Mouse (Mus musculus): Measurements from ENCODE around the gene Rbck1.

Rbck1 gene

DNA sequence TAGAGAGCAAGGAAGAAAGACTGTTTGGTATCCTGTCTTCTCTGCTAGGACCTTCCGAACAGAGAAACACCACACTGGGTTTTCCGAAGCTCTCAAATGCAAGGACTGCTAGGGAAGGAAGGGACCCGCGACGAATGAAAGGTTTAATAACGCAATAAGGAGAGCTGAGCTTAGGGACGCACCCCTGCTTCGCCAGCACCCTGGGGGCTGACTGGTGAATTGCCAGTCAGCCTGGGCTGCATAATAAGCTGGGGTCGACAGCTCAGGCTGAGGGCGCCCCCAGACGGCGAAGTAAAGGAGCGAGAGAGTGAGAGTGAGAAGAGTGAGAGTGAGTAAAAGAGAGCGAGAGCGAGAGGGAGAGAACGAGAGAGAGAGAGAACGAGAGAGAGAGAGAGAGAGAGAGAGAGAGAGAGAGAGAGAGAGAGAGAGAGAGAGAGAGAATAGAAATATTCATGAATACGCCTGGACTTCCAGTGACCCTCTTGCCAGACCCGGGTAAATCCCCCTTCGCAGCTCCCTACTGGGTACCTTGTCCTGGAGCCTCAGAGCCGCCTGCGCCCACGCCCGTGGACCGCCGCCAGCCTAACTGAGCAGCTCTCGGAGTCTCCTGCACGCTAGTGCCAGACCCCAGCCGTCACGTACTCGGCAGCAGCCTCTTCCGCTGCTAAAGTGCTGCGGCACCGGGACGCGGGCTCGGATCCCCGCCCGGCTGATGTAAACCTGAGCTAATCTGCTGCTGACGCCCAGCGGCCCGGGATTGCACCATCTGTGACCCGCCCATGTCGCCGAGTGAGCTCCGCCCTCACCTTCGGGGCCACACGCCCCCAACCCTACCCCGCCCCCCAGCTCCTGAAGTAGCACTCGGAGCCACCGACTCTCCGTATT, 11.1 kb upstream of the Rbck1 start, which contains the start of gene Trib3:
Gene Trib3, minus strand, starts transcription at position 704 of the 885 bp plus-strand sequence.
- DNase-seq = peak; percentile 89

DNA sequence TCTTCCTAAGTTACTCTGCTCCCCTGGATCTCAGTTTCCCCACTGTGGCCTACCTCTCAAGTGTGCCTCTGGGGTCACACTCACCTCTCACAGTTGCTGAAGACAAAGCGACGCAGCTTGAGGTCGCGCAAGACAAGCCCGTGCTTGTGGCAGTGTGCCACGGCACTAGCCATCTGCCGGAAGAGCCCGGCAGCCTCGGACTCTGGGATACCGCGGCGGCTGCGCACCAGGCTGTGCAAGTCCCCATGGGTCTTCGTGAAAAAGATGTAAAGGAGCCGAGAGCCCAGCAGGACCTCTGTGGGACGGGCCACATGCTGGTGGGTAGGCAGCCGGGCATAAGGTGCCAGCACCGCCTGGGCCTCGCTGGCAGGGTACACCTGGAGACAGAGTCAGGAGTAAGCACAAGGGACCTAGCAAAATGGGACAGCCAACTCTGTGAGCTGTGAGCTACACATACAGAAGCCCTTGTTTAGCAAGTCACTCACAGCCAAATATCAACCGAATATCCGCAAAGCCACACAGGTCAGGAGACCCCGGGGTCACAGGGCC, 7.3 kb upstream of the Rbck1 start:
- DNase-seq = no peak

GRCm38 (mm10) chr2:152338319-152338718, 5.9 kb upstream of the Rbck1 start:
- DNase-seq = no peak

DNA sequence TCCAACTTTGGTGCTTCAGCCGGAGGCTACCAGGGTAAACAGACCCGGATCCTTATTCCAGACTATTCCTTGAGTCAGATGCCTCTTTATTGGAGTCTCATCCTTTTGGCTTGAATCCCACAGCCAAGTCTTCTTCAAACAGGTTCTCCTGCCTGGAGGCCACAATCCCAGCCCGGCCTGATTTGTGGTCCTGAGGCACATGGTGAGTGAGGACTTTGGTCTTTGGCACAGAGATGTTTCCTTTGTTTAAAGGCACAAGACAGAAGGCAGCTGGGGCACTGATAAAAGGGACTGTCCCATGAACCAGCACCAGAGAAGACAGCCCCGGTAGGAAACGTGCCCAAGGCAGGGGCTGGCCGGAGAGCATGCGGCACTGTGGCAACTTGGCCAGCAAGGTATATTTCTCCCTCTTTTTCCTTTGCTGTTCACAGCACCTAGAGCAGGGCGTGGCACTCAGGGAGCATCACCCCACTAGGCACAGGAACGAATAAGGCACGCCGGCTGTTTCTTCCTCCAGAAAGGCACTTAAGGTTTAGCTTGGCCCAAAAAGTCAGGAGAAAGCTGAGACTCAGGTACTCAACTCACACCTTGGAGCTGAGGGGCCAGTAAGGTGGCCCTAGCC, 5.2 kb upstream of the Rbck1 start:
- DNase-seq = no peak

GRCm38 (mm10) chr2:152336856-152337255, 4.4 kb upstream of the Rbck1 start:
- no peak for DNase-seq

DNA sequence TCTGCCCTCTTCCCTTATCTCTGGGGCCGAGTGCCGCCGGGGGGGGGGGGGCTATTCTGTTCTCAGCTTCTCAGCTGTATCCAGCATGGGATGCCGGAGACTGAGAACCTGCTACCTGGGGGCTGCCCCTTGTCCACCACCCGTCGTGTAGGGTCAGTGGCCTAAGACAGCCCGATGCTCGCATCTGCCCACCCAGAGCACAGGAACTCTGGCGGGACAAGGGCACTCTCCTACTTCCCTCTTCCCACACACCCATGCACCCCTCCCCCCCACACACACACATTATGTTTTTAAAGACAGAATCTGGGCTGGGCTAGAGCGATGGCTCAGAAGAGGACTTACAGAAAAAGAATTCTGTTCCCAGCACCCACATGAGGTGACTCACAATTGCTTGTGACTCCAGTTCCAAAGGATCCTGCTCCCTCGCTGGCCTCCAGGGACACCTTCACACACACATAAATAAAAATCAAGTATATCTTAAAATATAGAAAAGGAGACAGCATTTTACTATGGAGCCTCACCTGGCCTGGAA, 2.9 kb upstream of the Rbck1 start:
- DNase-seq = no peak

DNA sequence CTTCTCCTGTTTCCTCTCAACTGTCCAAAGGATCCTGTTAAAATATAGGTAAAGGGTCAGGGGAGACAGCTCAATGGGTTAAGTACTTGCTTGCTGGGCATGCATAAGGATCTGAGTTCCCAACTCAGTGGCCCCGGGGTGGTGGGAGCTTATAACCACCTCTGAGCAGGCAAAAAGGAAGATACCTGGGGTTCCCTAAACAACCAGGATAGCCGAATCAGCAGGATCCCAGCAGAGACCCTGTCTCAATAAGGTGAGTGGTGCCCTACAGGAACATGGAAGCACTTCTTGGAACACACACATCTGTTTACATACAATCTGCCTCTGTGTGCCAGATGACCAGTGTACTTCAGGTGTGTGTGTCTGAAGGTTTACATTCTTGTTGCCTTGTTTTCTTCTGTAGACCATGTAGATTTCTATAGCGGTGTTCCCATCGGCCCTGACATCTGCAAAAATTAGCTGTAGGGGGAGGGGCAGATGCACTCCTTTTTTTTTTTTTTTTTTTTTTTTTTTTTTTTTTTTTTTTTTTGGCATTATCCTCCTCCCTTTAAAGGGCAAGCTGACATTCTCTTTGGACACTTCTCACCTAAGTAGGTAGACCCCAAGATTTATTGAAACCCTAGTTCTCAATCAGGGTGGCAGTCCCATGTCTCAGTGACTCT, 1.0 kb upstream of the Rbck1 start:
- DNase-seq = no peak

DNA sequence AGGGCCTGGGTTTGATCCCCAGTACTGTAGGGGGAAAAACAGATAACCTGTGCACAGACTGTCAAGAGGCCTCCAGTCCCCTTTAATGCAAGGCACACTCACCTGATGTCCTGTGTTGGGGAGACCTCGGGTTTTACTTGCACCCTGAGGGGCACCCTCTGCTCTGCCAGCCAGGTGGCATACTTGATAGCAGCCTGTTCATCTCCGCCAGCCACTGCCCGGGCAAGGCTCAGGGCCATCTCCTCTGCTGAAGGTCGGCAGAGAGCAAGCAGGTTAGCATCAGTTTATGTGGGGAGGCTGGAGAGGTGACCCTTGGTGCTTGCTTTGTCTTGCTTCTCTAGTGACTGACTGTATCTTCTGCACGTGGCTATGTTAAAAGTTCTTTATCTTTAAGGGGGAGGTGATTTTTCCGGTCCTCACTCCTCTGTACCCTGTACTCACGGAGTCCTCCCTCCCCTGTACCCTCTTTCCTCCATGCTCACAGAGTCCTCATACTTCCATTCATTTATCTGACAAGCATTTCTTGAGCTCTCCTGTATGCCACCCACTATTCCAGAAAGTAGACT, 1.5 kb downstream of the Rbck1 start:
- DNase-seq = no peak

- no peak for DNase-seq
These were observed 4.5 kb downstream of the Rbck1 start for GRCm38 (mm10) chr2:152327980-152328379.

GRCm38 (mm10) chr2:152326654-152327053, 5.8 kb downstream of the Rbck1 start:
- no peak for DNase-seq

DNA sequence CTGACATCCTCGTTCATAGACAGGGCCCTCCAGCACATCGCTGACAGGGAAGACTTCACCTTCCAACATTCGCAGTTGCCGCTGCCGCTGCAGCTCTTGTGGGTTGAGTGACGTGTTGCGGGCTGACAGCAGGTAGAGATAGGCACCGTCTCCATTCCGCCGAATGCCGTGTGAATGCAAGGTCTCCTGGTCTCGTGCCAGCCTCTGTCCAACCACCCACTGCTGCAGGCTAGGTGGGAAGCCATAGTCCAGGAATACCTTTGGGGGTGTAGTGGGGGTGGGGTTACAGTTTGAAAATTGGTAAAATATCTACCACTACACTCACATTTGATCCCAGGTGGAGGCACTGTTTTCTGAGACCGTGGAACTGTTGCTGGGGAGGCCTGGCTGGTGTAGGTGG, 6.3 kb downstream of the Rbck1 start:
- DNase-seq = no peak

DNA sequence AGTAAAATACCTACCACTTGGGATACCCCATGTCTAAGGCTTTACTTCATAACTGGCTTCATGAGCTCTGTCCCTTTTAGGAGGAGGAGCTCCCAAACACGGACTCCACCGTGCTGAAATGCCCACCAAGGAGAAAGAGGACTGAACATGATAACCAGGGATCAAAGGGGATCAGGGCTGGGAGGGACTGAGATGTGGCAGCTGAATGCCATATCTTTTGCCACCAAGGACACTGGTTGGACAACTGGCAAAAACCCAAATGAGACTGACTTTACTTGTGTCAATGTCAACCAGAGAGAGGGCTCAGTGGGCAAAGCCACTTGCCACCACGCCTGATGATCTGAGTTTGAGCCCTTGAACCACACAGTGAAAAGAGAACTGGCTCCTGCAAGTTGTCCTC, 7.6 kb downstream of the Rbck1 start:
- DNase-seq = no peak

DNA sequence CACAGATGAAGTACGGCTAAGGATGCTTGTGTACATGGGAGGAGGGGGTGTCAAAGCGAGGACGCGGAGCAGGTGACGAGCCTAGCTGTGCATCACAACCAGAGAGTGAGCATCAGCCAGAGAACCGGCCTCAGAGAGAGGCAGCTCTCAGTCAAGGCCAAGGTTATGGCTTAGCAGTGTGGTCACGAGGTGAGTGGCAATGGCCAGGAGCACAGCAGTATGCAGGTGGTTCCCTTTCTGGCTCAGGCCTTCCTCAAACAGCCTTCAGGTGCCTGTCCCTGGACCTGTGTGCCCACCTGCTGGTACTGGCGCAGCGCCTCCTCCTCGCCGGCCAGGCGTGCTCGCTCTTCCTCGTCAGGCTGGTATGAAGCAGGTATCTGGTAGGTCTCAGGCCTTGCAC, 8.5 kb downstream of the Rbck1 start:
- DNase-seq = no peak

DNA sequence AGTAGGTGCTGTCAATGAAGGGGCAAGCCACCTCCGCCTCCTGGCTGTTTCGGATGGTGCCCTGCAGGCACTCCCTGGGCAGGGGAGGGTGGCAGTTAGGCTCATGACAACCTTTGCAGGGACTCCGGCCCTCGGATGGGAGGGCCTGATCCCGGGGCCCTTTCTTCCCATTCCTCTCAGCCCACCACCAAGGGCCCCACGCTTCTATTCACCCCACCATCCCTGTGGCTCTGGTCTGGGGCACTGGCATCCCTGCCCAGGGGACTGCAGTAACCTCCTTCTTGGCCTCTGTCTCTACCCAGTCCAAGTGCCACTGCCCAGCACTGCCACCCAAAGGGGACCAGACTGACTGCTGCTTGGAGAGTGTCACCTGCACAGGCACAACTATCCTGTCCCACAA, 10.3 kb downstream of the Rbck1 start:
- DNase-seq = no peak

DNA sequence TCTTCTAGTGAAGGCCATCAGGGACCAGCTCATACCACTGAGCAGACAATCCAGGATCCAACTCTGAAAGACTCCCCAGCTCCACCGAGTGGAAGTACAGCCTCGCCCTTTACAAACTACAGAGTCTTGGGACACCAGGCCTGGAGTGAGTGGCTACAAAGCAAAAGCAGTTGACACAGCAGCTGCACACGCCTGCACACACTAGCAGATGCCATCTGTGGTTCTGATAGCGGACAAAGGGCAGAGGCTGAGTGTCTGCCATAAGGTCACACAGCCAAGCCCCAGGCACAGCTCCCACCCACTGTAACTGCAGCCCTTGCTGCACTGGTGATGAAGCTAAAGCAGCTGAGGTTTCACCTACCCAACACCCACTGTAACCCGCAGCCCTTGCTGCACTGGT, 10.9 kb downstream of the Rbck1 start:
- no peak for DNase-seq

DNA sequence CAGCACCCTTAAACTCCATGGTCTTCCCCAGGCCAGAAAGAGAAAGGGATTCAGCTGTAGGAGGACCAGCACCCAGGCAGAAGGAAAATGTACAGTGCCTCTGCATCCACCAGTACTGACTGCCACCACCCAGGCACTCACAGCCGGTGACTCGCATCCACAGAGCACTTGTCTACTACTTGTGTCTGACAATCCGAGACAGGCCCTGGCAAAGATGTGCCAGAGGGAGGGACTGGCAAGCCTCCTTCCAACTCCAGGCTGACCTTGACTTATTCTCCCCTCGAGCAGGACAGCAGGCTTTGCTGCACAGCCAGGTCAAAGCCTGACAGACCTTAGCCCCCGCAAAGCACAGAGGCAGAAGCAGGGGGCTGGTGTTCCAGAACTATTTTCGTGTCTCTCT, 15.4 kb downstream of the Rbck1 start:
- DNase-seq = no peak

DNA sequence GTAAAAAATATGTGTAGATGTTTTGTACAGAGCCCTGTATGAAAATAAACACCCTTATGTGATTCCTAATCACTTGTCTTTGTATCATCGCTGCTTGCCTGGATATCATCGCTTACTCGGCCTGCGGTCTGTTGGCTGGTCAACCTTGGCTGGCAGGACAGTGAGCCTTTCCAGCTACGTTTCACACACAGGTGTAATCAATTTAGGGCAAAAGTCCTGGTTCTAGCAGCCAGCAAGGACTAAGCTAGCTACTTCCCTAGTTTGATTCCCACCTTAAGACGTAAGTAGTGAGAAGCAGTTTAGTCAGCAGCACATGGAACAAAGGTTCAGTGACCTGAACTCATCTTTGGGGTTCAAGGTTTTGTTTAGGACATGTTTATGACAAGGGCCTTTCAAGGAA, 18.5 kb downstream of the Rbck1 start:
- no peak for DNase-seq

DNA sequence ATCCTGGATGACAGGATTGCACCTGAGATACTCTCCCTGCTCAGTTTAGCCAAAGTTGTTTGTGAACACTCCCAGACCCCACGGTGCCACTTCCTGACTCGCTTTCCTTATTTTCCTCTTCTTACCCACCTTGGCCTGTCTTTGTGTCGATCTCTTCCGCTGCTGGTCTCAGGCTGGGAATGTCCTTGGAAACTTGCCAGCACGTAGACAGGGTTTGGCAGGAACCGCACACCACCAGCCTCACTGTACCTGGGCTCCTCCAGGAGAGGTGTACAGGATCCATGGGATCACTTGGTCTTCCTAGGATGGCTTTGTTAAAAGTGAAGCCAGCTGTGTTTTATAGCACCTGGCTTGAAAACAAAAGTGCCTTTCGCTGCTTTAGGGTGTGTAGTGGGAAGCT, 19.5 kb downstream of the Rbck1 start:
- no peak for DNase-seq

GRCm38 (mm10) chr2:152307186-152307585, 25.3 kb downstream of the Rbck1 start:
- no peak for DNase-seq

DNA sequence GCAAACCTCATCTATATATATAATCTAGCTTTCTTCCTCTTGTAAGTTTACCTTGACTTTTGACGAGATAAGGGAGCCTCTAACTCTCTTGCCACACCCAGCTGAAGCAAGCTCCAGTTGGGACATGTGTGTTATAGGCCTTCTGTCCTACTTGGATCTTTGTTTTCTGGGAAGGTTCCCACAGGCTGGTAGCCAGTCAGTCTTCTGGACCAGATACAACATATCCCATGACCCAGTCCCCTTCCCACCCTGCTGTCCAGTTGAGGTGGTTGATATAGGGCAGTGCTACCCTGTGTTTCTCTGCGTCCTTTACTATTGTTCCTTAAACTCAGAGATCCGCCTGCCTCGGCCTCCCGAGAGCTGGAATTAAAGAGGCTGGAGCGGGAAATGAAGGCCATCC, 27.0 kb downstream of the Rbck1 start:
- no peak for DNase-seq

- DNase-seq = no peak
These were observed 28.7 kb downstream of the Rbck1 start for GRCm38 (mm10) chr2:152303781-152304180.

DNA sequence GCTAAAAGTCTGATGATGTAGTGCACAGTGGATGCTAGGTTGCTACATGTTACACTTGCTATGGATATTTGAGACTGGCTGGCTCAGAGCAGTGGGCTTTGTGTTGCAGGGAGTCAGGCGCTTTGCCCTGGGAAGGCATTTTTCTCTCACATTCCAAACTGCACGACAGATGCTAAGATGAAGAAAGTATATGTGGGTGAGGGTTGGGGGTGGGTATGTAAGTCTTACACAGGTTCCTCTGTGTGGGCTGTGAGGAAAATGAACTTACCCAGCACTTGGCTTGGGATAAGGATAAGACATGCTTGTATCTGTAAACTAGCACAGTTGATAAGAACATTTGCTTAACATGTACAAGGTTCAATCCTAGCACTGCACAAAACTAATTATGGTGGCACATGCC, 29.6 kb downstream of the Rbck1 start:
- no peak for DNase-seq

- DNase-seq = no peak
These were observed 37.9 kb downstream of the Rbck1 start for GRCm38 (mm10) chr2:152294541-152294940.
